Mouse (Mus musculus) CD4-positive, CD25-positive, alpha-beta regulatory T cell, adult 4 months (primary cell): ENCODE results near the gene Brpf3. TPM values are rescaled to one million over a fixed set of nuclear protein-coding genes. Genes with fewer than 3 reads are reported as not detected.
"Not testable (repeated sequence)": the region's sequence is repeated elsewhere in the genome, so short reads cannot be mapped to it uniquely, and the experiment has no call there.

Source experiments
- ATAC-seq: one replicate; pipeline ENCODE4 v1.8.0; 2017
- polyA plus RNA-seq, 2 experiments: library from polyadenylated mRNA; unstranded; fragments of 100-300 nt; shearing (Covaris generic); gene quantifications; one replicate each; pipeline ENCODE4 v1.2.1; 2017

The Brpf3 gene
- polyA plus RNA-seq, 2 experiments from 2014 or later = 1.1 to 2.2 TPM

DNA sequence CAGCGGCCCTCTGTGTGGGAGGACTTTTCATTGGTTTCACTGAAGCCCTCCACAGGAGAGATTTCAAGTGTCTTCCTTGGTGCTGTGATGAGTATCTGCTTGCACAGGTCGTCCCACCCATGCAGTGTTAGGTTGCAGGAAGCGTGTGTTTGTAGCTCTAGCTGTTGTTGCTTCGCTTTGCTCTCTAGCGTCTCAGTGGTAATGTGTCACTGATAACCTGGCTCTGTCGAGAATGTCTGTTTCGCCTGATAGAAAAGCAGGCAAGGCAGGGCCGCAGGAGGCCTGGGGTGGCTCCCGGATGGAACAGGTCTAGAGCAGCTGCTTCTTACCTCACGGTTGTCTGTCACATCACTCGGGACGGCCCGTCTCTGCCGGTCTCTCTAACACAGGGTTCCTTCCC, 28.2 kb downstream of the Brpf3 start:
- no peak for ATAC-seq

DNA sequence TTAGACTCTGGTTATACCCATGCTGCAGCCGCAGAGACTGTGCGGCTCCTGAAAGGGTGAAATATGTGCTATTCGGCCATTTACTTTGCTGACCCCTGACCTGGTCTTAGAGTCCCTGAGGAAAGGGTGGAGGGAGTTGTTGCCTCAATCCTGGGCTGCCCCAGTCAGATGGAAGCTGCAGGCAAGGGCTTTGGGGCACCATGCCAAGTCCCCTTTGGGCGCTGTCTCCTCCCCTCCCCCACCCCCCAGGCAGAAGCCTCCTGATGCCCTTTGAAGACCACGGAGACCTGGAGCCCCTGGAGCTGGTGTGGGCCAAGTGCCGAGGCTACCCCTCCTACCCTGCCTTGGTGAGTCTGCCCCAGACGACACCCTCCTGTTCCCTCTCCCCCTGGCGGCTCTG, 30.2 kb downstream of the Brpf3 start:
- no peak for ATAC-seq

DNA sequence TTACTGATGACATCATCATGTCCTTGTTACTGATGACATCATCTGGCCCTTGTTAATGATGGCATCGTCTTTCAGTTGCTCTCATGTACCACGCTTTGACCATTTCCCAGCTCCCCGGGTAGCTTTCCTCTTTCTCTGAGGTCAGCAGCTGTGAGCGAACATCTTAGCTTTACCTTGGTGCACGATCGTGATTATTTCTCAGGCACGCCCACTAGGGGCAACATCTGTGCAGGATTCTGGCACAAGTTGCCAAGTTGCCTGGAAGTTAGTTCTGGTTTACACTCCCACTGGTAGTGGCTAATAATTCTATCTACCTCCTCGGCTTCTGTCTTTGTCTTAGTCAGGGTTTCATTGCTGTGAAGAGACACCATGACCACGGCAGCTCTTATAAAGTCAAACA, 31.1 kb downstream of the Brpf3 start:
- no peak for ATAC-seq

DNA sequence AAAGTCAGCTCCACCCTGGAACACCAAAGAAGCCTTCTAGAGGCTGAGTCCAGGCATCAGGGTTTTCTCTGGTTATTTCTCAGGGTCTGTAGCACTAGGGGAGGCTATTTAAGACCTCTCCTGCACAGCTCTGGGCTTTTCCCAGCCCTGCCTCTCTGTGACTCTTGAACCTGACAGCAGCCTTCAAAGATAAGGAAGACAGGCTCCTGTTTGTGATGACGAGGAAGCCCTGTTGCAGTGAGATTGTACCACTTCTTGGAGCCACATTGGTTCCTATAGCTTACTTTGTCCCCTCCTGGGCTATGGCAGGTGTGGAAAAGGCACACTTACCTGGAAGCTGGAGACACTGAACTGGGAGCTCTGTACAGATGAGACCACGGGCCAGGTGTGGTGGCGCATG, 32.0 kb downstream of the Brpf3 start:
- no peak for ATAC-seq

DNA sequence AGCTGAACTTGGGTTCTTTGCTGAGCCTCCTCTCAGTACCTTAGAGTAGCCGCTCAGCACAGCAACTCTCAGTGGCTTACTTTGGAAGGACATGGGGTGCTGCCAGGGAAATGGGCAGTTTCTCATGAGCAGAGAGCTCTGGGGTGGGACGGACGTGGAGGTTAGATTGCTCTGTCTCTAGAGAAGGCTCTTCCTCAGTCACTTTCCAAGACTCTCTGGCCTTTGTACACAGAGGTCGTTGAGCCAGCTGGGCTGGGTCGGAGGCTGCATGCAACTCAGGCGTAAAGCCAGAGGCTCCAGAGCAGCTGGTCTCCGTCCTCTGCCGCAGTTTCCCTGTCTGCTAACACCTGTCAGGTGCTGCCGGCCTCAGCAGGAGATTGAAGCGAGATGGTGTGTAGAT, 33.8 kb downstream of the Brpf3 start:
- ATAC-seq = no peak

DNA sequence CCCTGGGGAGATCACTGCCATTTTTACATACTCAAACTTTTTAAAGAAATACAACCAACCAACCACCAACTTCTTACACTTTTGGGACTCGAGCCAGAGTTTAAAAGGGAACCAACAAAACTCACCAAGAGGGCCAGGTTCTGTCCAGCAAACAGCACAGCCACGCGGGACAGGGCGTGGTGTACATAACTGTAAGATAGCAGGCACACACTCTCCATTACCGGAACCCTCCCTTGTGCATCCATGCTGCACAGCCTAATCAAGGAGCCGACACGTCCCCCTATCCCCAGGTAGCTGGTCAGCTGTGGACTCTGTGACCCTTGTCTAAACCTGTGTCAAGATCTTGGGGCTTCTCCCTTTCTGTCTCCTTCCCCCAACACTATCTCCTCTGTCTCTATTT, 37.0 kb downstream of the Brpf3 start:
- ATAC-seq = no peak

DNA sequence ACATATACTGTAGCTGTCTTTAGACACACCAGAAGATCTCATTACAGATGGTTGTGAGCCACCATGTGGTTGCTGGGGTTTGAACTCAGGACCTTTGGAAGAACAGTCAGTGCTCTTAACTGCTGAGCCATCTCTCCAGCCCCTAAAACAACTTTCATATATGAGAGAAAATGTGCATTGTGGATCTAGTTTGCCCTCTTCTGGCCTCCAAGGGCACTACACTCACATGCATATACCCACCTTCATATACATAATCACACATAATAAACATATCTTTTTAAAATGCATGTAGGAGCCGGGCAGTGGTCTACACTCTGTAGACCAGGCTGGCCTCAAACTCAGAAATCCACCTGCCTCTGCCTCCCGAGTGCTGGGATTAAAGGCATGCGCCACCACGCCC, 41.1 kb downstream of the Brpf3 start:
- not testable (repeated sequence) for ATAC-seq

DNA sequence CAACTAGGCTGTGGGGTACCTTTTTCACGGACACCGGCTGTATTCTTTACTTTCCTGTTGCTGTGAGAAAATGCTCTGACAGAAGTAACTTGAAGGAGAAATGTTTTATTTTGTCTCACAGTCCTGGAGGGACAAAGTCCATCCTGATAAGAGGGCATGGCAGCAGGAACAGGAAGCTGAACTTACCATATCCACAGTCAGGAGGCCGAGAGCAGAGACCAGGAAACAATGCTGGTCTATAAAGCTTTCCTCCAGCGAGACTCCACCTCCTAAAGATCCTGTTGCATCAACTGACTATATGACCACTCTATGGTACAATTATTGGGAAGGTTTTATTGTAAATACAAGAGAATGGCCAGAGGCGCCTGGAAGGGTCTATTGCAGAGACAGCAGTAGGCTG, 42.8 kb downstream of the Brpf3 start:
- ATAC-seq = no peak

DNA sequence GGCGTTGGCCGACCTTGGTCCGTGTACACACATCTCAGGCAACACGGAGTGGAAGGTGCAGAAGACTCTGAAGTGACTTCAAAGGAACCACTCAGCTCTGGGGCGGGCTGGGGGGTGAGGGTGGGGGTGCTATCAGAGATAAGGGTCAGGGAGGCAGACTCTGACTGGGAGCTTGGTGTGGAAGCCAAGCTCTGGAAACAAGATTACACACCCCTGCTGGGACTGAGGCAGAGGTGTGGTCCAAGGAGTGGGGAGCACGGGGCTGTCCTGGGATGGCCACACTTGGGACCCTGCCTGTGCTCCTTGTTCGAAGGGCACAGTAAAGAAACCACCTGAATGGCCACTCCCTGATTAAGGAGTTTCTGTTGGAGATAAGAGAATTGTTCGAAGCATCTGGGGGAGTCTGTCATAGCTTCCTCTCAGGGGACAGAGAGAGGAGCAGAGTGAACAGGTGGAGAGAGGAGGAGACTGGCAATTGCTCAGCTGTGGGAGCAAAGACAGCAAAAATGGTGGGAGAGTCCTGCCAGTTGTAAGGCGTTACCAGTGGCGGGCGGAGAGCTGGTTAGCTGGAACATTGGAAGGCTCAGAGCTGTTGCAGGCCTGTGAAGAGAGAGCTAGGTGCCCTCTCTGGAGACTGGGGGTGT, 46.2 kb downstream of the Brpf3 start:
- ATAC-seq = no peak

DNA sequence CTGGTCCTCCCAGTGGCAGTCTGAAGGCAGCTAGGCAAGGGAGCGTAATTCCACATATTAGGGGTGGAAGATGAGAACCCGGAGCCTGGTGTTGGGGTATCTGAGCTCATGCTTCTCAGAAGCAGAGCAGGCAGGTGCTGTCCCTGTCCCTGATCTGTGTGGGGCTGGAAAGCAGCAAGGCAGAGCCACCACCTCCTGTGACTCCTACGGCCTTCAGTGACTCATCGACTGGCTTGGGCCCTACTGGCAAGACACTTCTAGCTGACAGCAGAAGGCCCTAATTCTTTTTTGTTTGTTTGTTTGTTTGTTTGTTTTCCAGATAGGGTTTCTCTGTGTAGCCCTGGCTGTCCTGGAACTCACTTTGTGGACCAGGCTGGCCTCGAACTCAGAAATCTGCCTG, 49.6 kb downstream of the Brpf3 start:
- no peak for ATAC-seq

DNA sequence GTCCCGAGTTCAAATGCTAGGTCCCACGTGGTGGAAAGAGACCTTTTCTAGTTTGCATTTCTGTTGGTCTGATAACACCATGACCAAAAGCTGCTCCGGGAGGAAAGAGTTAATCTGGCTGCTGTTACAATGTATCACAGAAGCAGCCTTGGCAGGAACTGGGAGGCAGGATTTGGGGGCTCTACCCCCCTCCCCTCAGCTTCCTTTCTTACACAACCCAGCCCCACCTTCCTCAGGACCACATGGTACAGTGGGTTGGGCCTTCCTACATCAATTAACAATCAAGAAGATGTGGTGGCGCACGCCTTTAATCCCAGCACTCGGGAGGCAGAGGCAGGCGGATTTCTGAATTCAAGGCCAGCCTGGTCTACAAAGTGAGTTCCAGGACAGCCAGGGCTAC, 53.5 kb downstream of the Brpf3 start:
- no peak for ATAC-seq

DNA sequence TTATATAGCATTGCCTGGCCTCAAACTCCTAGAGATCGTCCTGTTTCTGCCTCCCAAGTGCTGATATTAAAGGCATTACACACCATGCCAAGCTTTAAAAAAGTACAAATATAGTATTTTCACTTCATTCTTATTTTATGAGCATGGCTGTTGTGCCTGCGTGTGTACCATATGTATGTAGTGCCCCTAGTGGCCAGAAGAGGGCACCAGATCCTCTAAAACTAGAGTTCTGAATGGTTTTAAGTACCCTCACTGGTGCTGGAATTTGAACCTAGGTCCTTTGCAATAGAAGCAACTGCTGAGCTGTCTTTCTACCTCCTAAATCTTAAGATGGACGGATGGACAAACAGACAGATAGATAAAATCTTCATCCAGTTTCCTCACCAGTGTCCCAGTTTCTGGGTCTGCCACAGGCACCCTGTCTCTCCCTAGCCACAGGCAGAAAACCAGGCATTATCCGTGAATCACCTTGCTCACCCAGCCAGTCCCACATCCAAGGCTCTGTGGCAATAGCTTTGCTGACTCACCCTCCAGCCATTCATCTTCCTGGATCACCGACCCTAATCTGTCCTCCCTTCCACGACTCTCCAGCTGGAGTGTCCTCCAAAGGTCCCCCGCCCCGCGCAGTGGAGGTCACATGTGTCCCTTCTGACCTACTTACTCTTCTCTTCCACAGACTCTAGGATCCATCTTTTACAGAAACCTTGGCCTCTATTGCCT, 54.4 kb downstream of the Brpf3 start:
- ATAC-seq = no peak

DNA sequence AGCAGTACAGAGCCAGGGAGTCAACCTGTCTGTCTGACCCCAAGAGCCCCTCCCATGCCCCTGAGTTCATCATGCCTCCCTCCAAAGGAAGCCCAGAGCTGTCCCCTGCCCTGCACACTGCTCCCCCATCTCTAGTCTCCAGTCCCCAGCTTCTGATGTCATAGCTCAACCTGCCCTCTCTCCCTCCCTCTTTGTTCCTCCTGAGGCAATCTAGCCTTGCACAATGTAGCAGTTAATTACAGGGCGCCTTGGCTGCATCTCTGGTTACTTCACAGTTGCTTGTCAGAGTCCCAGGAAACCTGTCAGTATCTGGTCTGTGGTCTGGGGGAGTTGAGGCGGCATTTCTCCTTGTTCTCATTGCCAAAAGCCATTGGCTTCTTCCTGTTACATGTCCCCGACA, 55.1 kb downstream of the Brpf3 start:
- ATAC-seq = no peak

DNA sequence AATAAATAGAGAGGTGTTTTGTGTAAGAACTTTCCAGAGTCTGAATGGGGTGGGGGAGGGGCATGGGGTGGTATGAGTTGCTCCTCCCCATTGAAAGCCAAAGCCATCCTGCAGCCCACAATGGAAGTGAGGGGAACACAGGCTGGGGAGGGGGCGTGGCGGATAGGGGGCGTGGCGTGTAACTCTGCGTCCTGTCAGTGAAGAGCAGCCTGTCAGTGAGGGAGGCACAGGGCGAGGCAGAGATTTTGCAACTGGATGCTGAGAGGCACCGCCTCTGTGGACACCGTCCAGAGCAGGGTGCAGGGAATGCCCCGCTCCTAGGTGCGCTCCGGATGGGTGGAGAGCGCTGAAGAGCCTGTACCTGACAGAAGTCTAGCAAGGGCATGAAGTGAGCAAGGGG, 57.3 kb downstream of the Brpf3 start, which contains the start of gene Pnpla1:
Gene Pnpla1 (plus strand): TSS at position 207 of the 400 bp plus-strand sequence.
- no peak for ATAC-seq

DNA sequence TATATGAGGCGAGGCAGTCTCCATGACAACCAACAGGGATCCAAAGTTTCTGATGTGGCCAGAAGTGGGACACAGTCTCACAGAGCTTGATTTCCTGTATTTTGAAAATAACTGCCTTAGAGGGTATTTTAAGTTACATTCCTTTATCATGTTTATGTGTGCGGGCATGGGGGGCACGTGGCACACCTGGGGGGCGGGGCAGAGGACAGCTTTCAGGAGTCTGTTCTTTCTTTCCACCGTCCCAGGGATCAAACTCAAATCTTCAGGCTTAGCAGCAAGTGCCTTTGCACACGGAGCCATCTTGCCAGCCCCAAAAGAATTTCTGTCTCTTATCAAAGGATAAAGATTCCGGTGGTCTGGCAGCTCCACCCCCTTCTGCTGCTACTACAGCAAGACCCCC, 63.0 kb downstream of the Brpf3 start:
- no peak for ATAC-seq

DNA sequence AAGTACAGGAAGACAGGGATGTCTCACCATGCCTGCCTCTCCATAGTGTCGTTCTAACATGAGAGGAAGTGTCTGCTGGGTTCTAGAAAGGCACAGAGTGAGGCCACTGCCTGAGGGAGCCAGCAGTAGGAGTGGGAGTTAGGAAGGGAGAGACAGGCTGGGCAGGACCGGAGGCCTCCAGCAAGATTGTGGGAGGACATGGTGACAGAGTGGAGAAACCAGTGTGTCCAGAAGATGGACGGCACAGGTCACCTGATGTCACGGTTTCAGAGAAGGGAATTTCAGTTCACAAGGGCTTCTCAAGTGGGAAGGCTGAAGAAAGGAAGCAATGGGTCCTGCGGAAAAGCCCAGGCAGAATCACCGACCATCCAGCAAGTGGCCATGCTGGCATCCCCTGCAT, 63.6 kb downstream of the Brpf3 start:
- no peak for ATAC-seq

DNA sequence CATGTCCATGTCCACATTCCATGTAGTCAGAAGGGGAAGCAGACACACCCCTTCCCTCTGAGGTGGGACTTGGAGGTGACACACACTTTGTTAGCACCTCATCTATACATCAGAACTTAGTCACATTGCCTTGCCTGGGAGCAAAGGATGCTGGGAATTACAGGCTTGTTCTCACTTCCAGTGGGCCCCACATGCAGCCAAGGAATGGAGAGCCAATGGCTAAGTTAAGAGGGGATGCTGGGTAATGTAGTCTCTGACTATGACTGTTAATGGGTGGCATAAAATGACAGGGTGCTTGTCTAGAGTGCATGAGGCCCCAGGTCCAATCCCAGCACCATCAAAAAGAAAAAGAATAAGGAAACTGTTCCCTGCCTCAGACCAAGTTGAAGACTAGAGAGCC, 66.0 kb downstream of the Brpf3 start:
- ATAC-seq = no peak

DNA sequence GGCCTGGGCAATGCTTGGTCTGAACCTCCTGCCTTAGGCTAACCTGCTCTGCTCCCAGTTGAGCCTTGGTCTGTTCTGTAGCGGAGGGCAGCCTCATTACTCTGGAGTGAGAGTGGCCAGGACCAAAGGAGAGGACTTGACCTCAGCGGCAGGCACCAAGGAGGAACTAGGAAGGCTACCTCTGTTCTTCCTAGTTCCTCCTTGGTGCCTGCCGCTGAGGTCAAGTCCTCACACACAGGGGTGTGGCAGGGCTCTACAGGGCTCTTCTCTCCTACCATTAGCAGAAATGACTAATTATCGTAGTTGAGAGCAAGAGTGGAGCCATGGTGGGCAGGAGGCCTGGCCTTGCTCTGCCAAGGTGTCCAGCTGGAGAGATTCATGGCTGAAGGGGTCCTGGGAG, 66.5 kb downstream of the Brpf3 start:
- ATAC-seq = no peak

DNA sequence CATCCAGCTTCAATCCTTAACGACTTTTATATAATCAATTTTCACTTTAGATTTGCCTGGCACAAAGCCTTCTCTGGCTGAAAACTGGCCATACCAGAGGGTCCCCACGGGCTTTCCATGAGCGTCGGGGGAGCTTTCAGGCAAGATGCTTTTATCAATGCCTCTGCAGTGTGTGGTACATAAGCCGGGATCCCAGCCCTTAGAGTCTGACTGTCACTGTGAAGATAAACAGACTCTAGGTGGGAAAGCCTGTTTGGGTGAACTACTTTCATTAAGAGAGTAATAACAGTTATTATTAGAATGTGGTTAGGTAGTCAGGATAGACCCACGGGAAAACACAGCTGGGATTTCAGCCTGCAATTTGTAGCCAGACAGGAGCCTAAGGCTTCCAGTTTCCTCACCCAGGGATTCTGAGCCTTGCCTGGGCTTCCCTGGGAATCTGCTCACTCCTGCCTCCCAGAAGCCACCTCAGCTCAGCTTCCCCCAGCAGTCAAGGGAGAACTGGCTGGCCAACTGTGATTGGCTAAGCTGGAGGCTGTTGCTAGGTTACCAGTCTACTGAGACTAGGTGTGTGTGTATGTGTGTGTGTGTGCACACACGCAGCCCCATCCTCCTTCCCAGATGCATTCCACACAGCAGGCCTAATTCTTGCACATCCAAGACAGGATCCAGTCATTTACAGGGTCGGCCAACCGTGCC, 68.7 kb downstream of the Brpf3 start:
- no peak for ATAC-seq

DNA sequence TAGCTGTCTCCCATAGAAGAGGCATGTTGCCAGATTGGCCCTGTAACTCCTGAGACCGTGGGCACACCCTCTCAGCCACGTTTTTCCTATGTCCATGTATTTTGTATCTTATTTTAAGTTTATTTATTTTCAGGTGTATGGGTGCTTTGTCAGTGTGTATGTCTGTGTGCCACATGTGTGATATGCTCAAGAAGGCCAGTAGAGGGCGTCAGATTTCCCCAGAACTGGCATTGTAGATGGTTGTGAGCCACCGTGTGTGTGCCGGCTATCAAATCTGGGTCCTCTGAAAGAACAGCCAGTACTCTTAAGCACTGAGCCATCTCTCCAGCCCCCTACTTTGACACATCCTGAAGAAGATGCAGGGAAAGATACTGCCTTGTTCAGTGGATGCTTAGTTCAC, 69.5 kb downstream of the Brpf3 start:
- ATAC-seq = no peak

DNA sequence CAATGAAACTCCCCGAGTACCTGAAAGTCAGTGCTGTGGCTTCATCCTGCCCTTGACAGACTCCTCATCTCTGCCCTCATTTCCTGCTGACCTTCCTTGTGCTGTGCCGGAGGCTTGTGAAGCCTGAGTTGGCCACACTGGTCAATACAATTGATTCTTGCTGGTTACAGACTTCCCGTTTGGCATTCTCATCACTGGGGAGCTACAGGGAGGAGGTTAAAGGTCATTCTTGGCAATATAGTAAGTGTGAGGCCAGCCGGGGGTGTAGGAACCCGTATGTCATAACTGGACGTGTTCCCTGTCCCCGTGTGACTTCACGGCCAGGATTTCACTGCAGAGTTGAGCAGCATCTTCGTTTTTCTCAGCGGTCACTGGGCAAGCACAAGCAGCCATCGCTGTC, 70.9 kb downstream of the Brpf3 start:
- no peak for ATAC-seq

DNA sequence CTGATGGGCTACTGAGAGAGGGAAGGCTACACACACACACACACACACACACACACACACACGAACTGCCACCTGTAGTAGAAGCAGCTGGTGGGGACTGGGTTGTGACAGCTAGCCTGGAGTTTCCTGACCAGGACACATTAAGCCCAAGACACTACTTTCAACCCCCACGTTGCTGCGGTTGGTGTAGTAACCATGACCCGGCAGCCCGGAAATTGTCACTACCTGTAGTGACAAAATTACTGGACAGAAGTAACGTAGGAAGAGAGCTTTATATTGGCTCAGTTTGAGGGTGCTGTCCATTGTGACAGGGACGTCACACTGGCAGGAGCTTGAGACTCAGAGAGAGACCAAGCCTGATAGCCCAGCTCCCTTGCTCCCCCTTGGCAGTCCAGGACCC, 71.4 kb downstream of the Brpf3 start:
- ATAC-seq = no peak

DNA sequence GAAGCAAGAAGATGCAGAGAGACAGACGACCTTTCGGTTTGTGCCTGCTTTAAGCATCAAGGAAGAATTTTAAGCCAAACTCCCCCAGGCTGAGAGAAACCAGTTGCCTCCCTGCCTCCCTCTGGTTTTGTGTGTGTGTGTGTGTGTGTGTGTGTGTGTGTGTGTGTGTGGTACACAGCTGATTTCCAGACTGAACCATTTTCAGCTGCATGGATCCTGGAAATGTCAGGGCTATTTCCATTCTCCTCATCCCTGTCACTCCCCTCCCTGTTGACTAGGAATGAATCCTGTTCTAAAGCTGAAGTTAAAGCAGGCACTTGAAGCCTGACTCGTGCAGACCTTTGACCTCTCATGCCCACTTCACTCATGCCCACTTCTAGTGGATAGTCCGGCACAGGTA, 73.3 kb downstream of the Brpf3 start:
- ATAC-seq = no peak

DNA sequence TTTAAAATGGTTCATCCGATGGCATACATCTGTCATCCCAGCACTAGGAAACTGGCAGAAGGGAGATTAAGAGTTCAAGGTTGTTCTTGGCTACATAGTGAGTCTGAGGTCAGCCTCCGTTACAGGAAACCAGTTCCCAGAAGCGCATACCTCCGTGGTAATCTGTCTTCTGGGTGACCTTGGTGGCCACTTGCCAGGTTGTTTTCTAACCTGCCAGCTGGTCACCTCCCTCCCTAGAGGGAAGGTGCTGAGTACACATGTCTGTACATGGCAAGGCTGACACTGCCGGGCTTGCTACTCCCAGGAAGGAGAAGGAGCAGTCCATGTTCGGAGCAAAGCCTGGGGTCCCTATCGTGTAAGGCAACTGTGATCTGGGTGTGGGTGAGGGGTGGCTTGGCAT, 73.9 kb downstream of the Brpf3 start:
- no peak for ATAC-seq
